Mouse (Mus musculus) lung, adult 2 months (tissue): Measurements from ENCODE around the gene Cib4.

Experiments used
- CTCF ChIP-seq: fragments of 200-500 bp; IDR thresholded peaks from 2 replicates; pipeline ENCODE4 v1.5.1; 2011; ENCODE audit warnings: mild to moderate bottlenecking, low read length, control low read depth; ENCODE audit not compliant: insufficient read depth
- POLR2A ChIP-seq: fragments of 200-500 bp; IDR thresholded peaks from 2 replicates; pipeline ENCODE4 v1.6.1; 2011; ENCODE audit warnings: low read depth, mild to moderate bottlenecking, control low read depth, low read length, borderline replicate concordance; ENCODE audit errors: extremely low read depth

DNA sequence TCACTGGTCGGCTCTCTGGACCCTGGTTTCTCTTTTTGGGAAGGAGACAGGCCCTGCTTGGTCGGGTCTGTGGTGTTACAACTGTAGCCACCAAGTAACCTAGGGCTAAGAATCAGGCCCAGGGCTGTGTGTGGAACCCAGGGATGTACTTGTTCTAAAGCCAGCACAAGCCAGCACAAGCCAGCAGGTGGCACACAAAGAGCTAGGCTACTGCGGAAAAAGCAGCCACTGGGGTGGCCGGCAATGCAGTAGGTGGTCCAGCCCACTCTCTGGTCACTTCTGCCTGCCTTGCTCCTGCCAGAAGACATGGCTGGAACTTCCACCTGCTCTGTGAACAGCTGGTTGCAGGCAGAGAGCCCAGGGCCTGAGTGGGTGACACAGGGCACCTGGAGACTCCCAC is 85.5 kb downstream of the Cib4 start:
- TF ChIP-seq CTCF (no peak), POLR2A (no peak)
